Mouse (Mus musculus) forebrain, postnatal 0 days (tissue): Measurements from ENCODE around the gene Timm44. TPM values are rescaled to one million over a fixed set of nuclear protein-coding genes. Genes with fewer than 3 reads are reported as not detected.

Experiments
- ATAC-seq: fragments of 200-750 bp; cut with Nextera tagmentation; 2 replicates; pipeline ENCODE4 v1.8.0; 2017; ENCODE audit warnings: mild to moderate bottlenecking, moderate library complexity
- DNase-seq: peaks from one replicate; pipeline ENCODE4 v3.0.0-alpha.2; 2015
- H3K27ac ChIP-seq: fragments of 300-500 bp; sonication (generic); 2 replicates; pipeline ENCODE4 v1.5.1; 2014; ENCODE audit warnings: low read depth, mild to moderate bottlenecking, antibody characterized with exemption, low read length, moderate library complexity, mixed read lengths
- H3K27me3 ChIP-seq: fragments of 300-500 bp; sonication (generic); 2 replicates; pipeline ENCODE4 v1.6.1; 2014; ENCODE audit warnings: mild to moderate bottlenecking, low read length, mixed read lengths; ENCODE audit not compliant: insufficient read depth
- H3K36me3 ChIP-seq: fragments of 300-500 bp; sonication (generic); 2 replicates; pipeline ENCODE4 v1.6.1; 2014; ENCODE audit warnings: mild to moderate bottlenecking, moderate library complexity; ENCODE audit not compliant: insufficient read depth
- H3K4me1 ChIP-seq: fragments of 300-500 bp; sonication (generic); 2 replicates; pipeline ENCODE4 v1.6.1; 2014; ENCODE audit warnings: antibody characterized with exemption; ENCODE audit not compliant: insufficient read depth
- H3K4me2 ChIP-seq: fragments of 300-500 bp; sonication (generic); 2 replicates; pipeline ENCODE4 v1.6.1; 2014; ENCODE audit warnings: low read depth, mild to moderate bottlenecking, moderate library complexity
- H3K4me3 ChIP-seq: fragments of 300-500 bp; sonication (generic); 2 replicates; pipeline ENCODE4 v1.5.1; 2014; ENCODE audit warnings: low read depth, low read length, mixed read lengths
- H3K9ac ChIP-seq: fragments of 300-500 bp; sonication (generic); 2 replicates; pipeline ENCODE4 v1.6.1; 2014; ENCODE audit warnings: mild to moderate bottlenecking
- H3K9me3 ChIP-seq: fragments of 300-500 bp; sonication (generic); 2 replicates; pipeline ENCODE4 v1.6.1; 2016; ENCODE audit warnings: low read length
- CTCF ChIP-seq: sonication (generic); IDR thresholded peaks from 2 replicates; pipeline ENCODE4 v1.5.1; 2016; ENCODE audit warnings: antibody characterized with exemption, control low read depth, low read depth
- WGBS: fragments of 180-500 bp; shearing (Covaris S2); extraction: QIAGEN DNeasy Blood & Tissue Kit; methylation state at CpG from one replicate; pipeline ENCODE4 v1.1.7; 2014; 5-methylcytosine and 5-hydroxymethylcytosine counted together
- polyA plus RNA-seq: library from polyadenylated mRNA; unstranded; fragments of >200 nt; fragmentation: Nextera tagmentation; extraction: Ambion mirVana; gene quantifications from 2 replicates; pipeline ENCODE4 v1.2.1, GENCODE M21; 2015
- total RNA-seq: library from RNA; depleted of rRNA; stranded (reverse); fragments of >200 nt; gene quantifications from 2 replicates; pipeline ENCODE4 v1.2.3, GENCODE M21; 2014; rRNA removed

The Timm44 gene
- 65.7 and 67.9 TPM in 2 replicates for total RNA-seq
- polyA plus RNA-seq = 33.7 and 35.1 TPM in 2 replicates

DNA sequence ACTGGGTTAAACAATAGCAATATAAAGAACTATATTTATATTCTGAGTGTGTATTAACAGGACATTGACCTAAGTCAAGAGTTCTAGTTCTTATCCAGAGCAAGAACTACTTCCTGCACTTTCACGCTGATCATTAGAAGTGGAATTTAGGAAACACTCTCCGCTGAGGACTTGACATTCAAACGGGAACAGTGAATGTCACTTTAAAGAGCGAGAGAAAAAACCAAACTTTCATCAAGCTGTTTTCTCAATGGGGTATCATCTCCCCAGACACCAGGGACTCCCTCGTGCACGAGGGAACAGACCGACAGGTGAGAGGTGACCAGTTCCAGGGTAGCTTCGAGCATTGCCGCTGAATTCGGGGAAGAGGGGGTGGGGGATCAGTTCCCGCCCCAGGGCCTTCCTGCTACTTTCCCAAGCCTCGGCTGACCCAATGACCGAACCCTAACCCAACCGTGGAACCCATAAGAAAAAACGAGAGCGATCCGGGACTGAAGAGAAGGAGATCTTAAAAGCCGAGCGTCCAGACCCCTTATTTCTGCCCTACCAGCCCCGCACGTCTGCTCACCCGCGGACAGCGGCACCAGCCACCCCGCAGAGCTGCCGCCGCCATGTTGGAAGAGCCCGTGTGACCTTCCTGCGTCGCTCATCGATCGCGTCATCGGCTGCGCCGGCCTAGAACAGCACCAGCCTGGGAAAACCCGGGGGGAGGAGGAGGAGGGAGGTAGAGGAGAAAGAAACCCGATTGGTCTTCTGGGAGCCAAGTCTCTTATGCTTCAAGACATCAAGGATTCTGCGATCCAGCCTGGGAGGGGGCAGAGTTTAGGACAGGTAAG is at the start of gene Timm44:
Gene Timm44 (minus strand): TSS at position 639 of the 836 bp plus-strand sequence.
- TF ChIP-seq CTCF = no peak
- Histone ChIP-seq H3K36me3 (peaks cover 17% of the 10 kb centered on the region; the same call in 1 of the 2 replicates), H3K27me3 (no peaks in the 10 kb centered on the region), H3K4me2 (peak within 1 kb of the TSS; percentile 74), H3K27ac (peak within 1 kb of the TSS; percentile 80), H3K9ac (peak within 1 kb of the TSS; percentile 77), H3K9me3 (no peaks in the 10 kb centered on the region), H3K4me3 (peak within 1 kb of the TSS; percentile 77), H3K4me1 (peaks cover 7% of the 10 kb centered on the region; the same call in 1 of the 2 replicates)
- 1% methylated on average over 39 of the region's 39 CpGs for WGBS
- ATAC-seq (peak; percentile 99), DNase-seq (peak; percentile 98)

DNA sequence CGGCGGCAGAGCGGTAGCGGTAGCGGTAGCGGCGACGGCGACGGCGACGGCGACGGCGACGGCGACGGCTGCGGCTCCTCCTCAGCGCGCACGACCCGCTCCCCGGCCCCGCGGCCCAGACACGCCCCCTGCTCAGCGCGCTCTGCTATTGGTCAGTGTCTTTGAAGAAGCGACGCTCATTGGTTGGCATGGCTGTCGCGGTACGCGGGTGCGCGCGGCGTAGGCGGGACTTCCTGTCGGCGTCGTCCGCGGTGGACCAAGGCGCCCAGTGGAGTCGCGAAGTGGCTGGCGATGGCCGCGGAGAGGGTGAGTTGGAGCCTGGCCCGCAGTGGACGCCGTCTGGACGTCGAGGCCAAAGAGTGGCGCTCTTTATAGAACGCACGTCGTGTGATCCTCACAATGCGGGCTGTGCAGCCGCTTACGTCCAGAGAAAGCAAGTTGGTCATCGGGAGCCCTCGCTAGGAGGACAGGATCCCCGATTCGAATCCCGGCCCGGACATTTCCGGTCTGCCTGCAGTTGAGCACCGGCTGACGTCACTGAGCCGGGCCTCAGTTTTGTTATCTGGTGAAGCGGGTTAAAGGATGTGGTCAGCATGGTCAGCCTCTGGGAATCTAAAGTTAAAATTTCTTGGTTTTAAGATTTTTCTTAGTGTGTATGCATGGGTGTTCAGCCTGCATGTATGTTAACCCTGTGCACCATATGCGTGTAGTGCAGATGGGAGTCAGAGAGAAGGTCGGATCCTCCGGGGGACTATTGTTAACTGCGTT is 49.5 kb upstream of the Timm44 start, which contains the start of the genes Ccl25 and Elavl1:
Gene Ccl25 (plus strand): TSS at position 228 of the 768 bp plus-strand sequence.
Gene Elavl1 (minus strand): TSS at position 431 of the 768 bp plus-strand sequence.
- Histone ChIP-seq H3K27me3 (no peaks in the 10 kb centered on the region), H3K27ac (peak within 1 kb of the TSS; percentile 92), H3K4me1 (peaks cover 18% of the 10 kb centered on the region), H3K9me3 (no peaks in the 10 kb centered on the region), H3K4me3 (peak within 1 kb of the TSS; percentile 75), H3K36me3 (peaks cover 24% of the 10 kb centered on the region), H3K4me2 (peak within 1 kb of the TSS; percentile 76), H3K9ac (peak within 1 kb of the TSS; percentile 88)
- 0 out of 2 replicates have a peak, but pooled peaks have one; percentile 10 for TF ChIP-seq CTCF
- ATAC-seq = peak; percentile 99
- 7% methylated on average over 77 of the region's 78 CpGs for WGBS
- DNase-seq = peak; percentile 99

DNA sequence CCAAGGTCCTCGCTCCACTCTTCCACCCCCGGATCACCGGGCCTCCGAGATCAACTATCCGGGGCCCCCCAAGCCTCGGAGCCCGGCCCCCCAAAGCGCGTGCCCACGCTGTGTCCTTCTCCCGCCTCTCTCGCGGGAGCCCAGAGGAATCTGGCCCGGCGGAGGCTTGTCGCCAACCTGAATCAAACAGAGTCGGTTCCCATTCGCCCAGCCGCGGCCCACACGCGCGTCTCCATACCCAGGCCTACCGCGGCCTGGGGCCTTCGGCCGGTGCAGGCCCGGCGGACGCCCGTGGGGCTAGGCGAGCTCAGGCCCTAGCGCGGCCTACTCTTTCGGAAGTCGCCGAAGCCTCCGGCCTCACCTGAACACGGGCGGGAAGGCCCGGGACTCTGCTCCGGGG is 48.8 kb upstream of the Timm44 start:
- H3K36me3 ChIP-seq = peaks cover 28% of the 10 kb centered on the region
- DNase-seq (no peak), ATAC-seq (peak; percentile 56)
- peaks cover 18% of the 10 kb centered on the region for H3K4me1 ChIP-seq
- WGBS = under 1% methylated on average over 36 of the region's 42 CpGs
- no peaks in the 10 kb centered on the region for H3K27me3 ChIP-seq
- peak overlapping the region; percentile 76 for H3K4me2 ChIP-seq
- peak overlapping the region; percentile 75 for H3K4me3 ChIP-seq
- peak overlapping the region; percentile 92 for H3K27ac ChIP-seq
- no peaks in the 10 kb centered on the region for H3K9me3 ChIP-seq
- H3K9ac ChIP-seq = peak overlapping the region; percentile 88
- TF ChIP-seq CTCF = no peak

DNA sequence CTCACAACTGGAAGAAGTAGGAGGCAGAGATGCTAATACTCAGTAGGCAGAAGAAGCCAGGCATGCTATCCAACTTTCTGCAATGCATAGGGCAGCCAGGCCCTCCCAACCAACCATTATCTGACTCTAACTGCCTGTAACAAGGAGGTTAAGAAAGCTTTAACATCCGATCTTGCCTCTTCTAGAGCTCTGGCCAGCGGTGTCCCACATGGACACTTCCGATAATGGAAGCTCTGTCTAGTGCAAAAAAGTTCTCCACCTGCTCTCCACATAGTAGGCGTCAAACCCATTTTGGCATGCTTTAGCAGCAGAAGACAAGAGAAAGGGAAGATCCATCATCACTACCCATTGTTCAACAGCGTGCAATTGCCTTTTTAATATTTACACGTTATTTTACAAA is 48.2 kb upstream of the Timm44 start:
- TF ChIP-seq CTCF = no peak
- Histone ChIP-seq H3K27ac (peak overlapping the region; percentile 92), H3K36me3 (peaks cover 22% of the 10 kb centered on the region), H3K9ac (peak overlapping the region; percentile 88), H3K4me1 (peaks cover 18% of the 10 kb centered on the region), H3K9me3 (no peaks in the 10 kb centered on the region), H3K4me3 (peak overlapping the region; percentile 75), H3K27me3 (no peaks in the 10 kb centered on the region), H3K4me2 (peak overlapping the region; percentile 76)
- ATAC-seq = no peak
- DNase-seq = peak; percentile 22
- WGBS = 3% methylated on average over 6 of the region's 6 CpGs

DNA sequence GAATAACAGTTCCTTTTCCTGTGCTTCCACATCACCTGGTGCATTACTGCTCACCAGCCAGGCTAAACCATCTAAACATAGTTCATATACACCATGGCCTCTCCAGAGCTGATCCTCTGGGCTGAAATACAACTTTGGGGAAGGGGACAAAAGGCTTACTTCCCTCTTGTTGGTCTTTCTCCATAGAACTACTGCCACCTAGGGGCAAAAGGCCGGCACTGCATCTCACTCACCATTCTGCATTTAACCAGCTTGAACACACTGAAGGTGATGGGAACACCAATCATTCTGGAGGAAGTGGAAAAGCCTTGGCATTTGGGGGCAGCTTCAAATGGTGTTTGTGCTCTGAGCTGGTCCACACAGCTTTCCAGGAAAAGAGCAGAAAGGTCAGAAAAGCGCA is 46.8 kb upstream of the Timm44 start:
- Histone ChIP-seq H3K9ac (no peak overlapping the region), H3K27me3 (no peaks in the 10 kb centered on the region), H3K27ac (peak overlapping the region; percentile 16; the same call in 1 of the 2 replicates), H3K4me3 (no peak overlapping the region), H3K4me1 (peaks cover 18% of the 10 kb centered on the region), H3K4me2 (no peak overlapping the region), H3K9me3 (no peaks in the 10 kb centered on the region), H3K36me3 (peaks cover 8% of the 10 kb centered on the region; the same call in 1 of the 2 replicates)
- ATAC-seq = no peak
- peak; percentile 94 for TF ChIP-seq CTCF
- DNase-seq = peak; percentile 93
- WGBS = 27% methylated on average over 2 of the region's 2 CpGs

DNA sequence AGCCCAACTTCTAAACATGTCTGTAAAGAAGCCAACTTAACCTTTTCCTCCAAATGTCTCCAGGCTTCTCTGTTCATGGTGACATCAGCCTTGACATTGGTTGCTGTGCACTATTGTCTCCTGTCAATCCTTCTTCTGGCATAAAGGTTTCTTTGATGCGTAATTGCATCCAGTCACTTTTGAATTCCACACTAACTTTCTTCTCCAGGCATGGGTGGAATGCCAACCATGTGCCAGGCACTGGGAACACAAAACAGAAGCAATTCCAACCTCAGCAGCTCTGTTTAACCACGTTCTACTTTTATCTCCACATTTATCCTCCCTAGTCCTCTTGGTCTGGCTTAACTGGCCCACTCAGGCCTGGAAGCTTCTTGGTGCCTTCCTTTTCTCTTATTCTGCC is 45.3 kb upstream of the Timm44 start:
- DNase-seq = no peak
- no peaks in the 10 kb centered on the region for H3K9me3 ChIP-seq
- peaks cover 8% of the 10 kb centered on the region; the same call in 1 of the 2 replicates for H3K36me3 ChIP-seq
- H3K9ac ChIP-seq = no peak overlapping the region
- H3K27me3 ChIP-seq = no peaks in the 10 kb centered on the region
- H3K27ac ChIP-seq = no peak overlapping the region
- H3K4me2 ChIP-seq = no peak overlapping the region
- no peak for ATAC-seq
- no peak overlapping the region for H3K4me3 ChIP-seq
- WGBS = 64% methylated on average over 2 of the region's 2 CpGs
- peaks cover 17% of the 10 kb centered on the region for H3K4me1 ChIP-seq
- TF ChIP-seq CTCF = no peak
